ENCODE assay signal across 22 mouse cellular contexts in genomic region chr4:44685582-44685981, GRCm38 (mm10). TPM values are rescaled to one million over a fixed set of nuclear protein-coding genes. Genes with fewer than 3 reads are reported as not detected.
A peak's percentile ranks its signal among the peaks of the same experiment; 100 is the strongest.
DNase-seq lines count a peak whose midpoint lies in the region; ATAC-seq and TF ChIP-seq lines count a peak whose summit lies in the region.
"Had no signal": no experiment of that assay in that cellular context is flagged by ENCODE, and none has a peak within 500 bp of the region (broad histone marks: within the 10 kb centered on the region; RNA-seq: fewer than 3 reads in every experiment).

No protein-coding gene starts in this region.

- no peak for TF ChIP-seq EP300 in CH12.LX (IDR thresholded peaks at IDR 0.05; ENCODE audit: low read length)

- H3K36me3 ChIP-seq in testis, adult 2 months (ENCODE audit: control insufficient read depth, insufficient read depth, low read length), result no peaks in the 10 kb centered on the region
- H3K36me3 ChIP-seq in CH12.LX (replicated peaks in 1 of 2; ENCODE audit: control insufficient read depth in 1 of 2, insufficient read depth in 1 of 2, low read length in 1 of 2), result peaks cover 39 to 96% of the 10 kb centered on the region in 2 experiments
- no peaks in the 10 kb centered on the region for H3K36me3 ChIP-seq in neural tube, embryonic 15.5 days
- H3K36me3 ChIP-seq: embryonic facial prominence, embryonic 10.5 days; embryonic facial prominence, embryonic 12.5 days; forebrain, embryonic 15.5 days; G1E had no signal

- H3K79me2 ChIP-seq in CH12.LX (replicated peaks; ENCODE audit: control insufficient read depth, extremely low read depth, insufficient read depth, poor library complexity, severe bottlenecking), result peaks cover 5% of the 10 kb centered on the region; the same call in 1 of the 2 replicates

- H3K4me1 ChIP-seq in testis, adult 2 months (ENCODE audit: control insufficient read depth, insufficient read depth, low read length), result no peaks in the 10 kb centered on the region; the same call in 1 of the 2 replicates
- H3K4me1 ChIP-seq in CH12.LX (ENCODE audit: control insufficient read depth in 1 of 2, insufficient read depth in 2 of 2), result peaks cover 2 to 30% of the 10 kb centered on the region in 2 experiments; a peak in 3 of 4 replicates
- H3K4me1 ChIP-seq in neural tube, embryonic 15.5 days, result no peaks in the 10 kb centered on the region
- H3K4me1 ChIP-seq: embryonic facial prominence, embryonic 10.5 days; embryonic facial prominence, embryonic 12.5 days; forebrain, embryonic 13.5 days; forebrain, embryonic 15.5 days had no signal

- no peak for TF ChIP-seq CTCF in testis, adult 2 months (IDR thresholded peaks at IDR 0.05; ENCODE audit: control insufficient read depth, insufficient read depth, insufficient replicate concordance, low read depth, low read length)
- TF ChIP-seq CTCF in CH12.LX (conservative IDR thresholded peaks at IDR 0.05 in 1 of 2, IDR thresholded peaks at IDR 0.05 in 1 of 2; ENCODE audit: low read depth in 2 of 2, low read length in 2 of 2), result no peak

- H3K4me2 ChIP-seq in CH12.LX (ENCODE audit: insufficient read depth, low read depth, poor library complexity, severe bottlenecking), result no peak overlapping the region
- no peak overlapping the region for H3K4me2 ChIP-seq in neural tube, embryonic 15.5 days
- H3K4me2 ChIP-seq: embryonic facial prominence, embryonic 12.5 days; forebrain, embryonic 13.5 days; forebrain, embryonic 15.5 days had no signal

- peak overlapping the region; percentile 81 for H3K4me3 ChIP-seq in testis, adult 2 months (ENCODE audit: control insufficient read depth, low read depth, low read length)
- no peak overlapping the region for H3K4me3 ChIP-seq in CH12.LX (replicated peaks in 1 of 3; ENCODE audit: low read depth in 2 of 3, low read length in 2 of 3, poor library complexity in 1 of 3)
- no peak overlapping the region for H3K4me3 ChIP-seq in neural tube, embryonic 15.5 days (replicated peaks)
- H3K4me3 ChIP-seq: embryonic facial prominence, embryonic 10.5 days; embryonic facial prominence, embryonic 12.5 days; forebrain, embryonic 13.5 days; forebrain, embryonic 15.5 days had no signal

- no peak for ATAC-seq in neural tube, embryonic 15.5 days (ENCODE audit: low FRiP score)
- ATAC-seq: activated CD4-positive, CD25-positive, alpha-beta regulatory T cell, adult 4 months; CD4-positive, CD25-positive, alpha-beta regulatory T cell, adult 4 months; forebrain, embryonic 13.5 days; forebrain, embryonic 15.5 days; forebrain, postnatal 0 days; Patski had no signal

- in situ Hi-C loops in CH12.LX (cut with MboI; ENCODE audit: low pct_ligation_motif_present, low pct_unique_long_range_greater_than_20kb, low sequenced_read_pairs), result no loop called here

- no peaks in the 10 kb centered on the region for H3K27me3 ChIP-seq in testis, adult 2 months (ENCODE audit: control insufficient read depth, insufficient read depth, low read length)
- no peaks in the 10 kb centered on the region for H3K27me3 ChIP-seq in CH12.LX (replicated peaks)
- no peaks in the 10 kb centered on the region for H3K27me3 ChIP-seq in neural tube, embryonic 15.5 days (replicated peaks)
- H3K27me3 ChIP-seq: embryonic facial prominence, embryonic 12.5 days; forebrain, embryonic 13.5 days; forebrain, embryonic 15.5 days had no signal

- no peak for DNase-seq in testis, postnatal 14 days (ENCODE audit: low spot score)
- no peak for DNase-seq in CH12.LX (ENCODE audit: extremely low read depth)
- DNase-seq in heart, postnatal 10 days, result no peak
- DNase-seq: adrenal gland, adult 8-10 months; adrenal gland, postnatal 14 days; adrenal gland, postnatal 36 days; cerebellum, adult 11-12 months; cerebellum, adult 2 months; cerebellum, adult 9-10 months; cerebellum, postnatal 10 days; cerebellum, postnatal 25 days; forebrain, postnatal 0 days had no signal

- no peak overlapping the region for H3K9ac ChIP-seq in CH12.LX (ENCODE audit: insufficient read depth, low read depth)
- H3K9ac ChIP-seq in neural tube, embryonic 15.5 days (replicated peaks), result no peak overlapping the region
- H3K9ac ChIP-seq: embryonic facial prominence, embryonic 12.5 days; forebrain, embryonic 13.5 days; forebrain, embryonic 15.5 days; forebrain, postnatal 0 days had no signal

- H3K27ac ChIP-seq in testis, adult 2 months (ENCODE audit: control insufficient read depth, insufficient read depth, low read depth, low read length), result no peak overlapping the region
- no peak overlapping the region for H3K27ac ChIP-seq in CH12.LX (ENCODE audit: insufficient read depth, low read depth)
- no peak overlapping the region for H3K27ac ChIP-seq in neural tube, embryonic 15.5 days (replicated peaks)
- H3K27ac ChIP-seq: embryonic facial prominence, embryonic 10.5 days; embryonic facial prominence, embryonic 12.5 days; forebrain, embryonic 13.5 days; forebrain, embryonic 15.5 days had no signal

- no peak for TF ChIP-seq RAD21 in CH12.LX (IDR thresholded peaks at IDR 0.05; ENCODE audit: low read depth, low read length)

- no peak for TF ChIP-seq POLR2A in testis, adult 2 months (IDR thresholded peaks at IDR 0.05; ENCODE audit: control insufficient read depth, low read depth, low read length)
- no peak for TF ChIP-seq POLR2A in CH12.LX (IDR thresholded peaks at IDR 0.05; ENCODE audit: low read depth, low read length)

- WGBS in neural tube, embryonic 15.5 days, result 82% methylated on average over 6 of the region's 6 CpGs

- intact Hi-C loops in heart, postnatal 10 days (cut with DNase I), result no loop called here

- H3K9me3 ChIP-seq in CH12.LX (replicated peaks; ENCODE audit: low read length), result peaks cover 14% of the 10 kb centered on the region
- H3K9me3 ChIP-seq in neural tube, embryonic 15.5 days (replicated peaks), result no peaks in the 10 kb centered on the region
- H3K9me3 ChIP-seq: embryonic facial prominence, embryonic 10.5 days; embryonic facial prominence, embryonic 12.5 days; forebrain, embryonic 13.5 days; forebrain, embryonic 15.5 days; G1E had no signal

- dilution Hi-C loops in CH12.LX (cut with MboI; ENCODE audit: extremely low pct_ligation_motif_present, extremely low pct_unique_long_range_greater_than_20kb, low sequenced_read_pairs), result no loop called here

TF ChIP-seq in CH12.LX, 34 proteins besides CTCF, POLR2A, EP300 and RAD21:
- TF ChIP-seq ZC3H11A (IDR thresholded peaks at IDR 0.05; ENCODE audit: low read depth, low read length) (no peak), MAFK (IDR thresholded peaks at IDR 0.05; ENCODE audit: insufficient replicate concordance, low read length) (peak; percentile 72)

RNA-seq across cellular contexts. Expression of gene Pax5, which starts 24.7 kb away (rescaled TPM):
- 50.1 and 52.6 TPM in 2 replicates for polyA plus RNA-seq in testis, adult 2 months (2012; rRNA removed)
- 19.3 and 21.8 TPM in 2 replicates for total RNA-seq in CH12.LX (2012; rRNA removed)
- total RNA-seq in CH12.LX (2014; rRNA removed), result 12.7 and 13.5 TPM in 2 replicates
- polyA plus RNA-seq in CH12.LX (2012; ENCODE audit: insufficient read length, low read depth), result 47.4 and 57.4 TPM in 2 replicates
- 1 to 10 TPM; 1.1 to 1.2 TPM for total RNA-seq in heart, postnatal 10 days (2021)
- 0.86 and 1.2 TPM in 2 replicates for polyA plus RNA-seq in neural tube, embryonic 15.5 days (2015; fragmentation: Nextera tagmentation; extraction: Ambion mirVana)
- polyA plus RNA-seq: G1E, Patski had no signal

Comparison
In these comparisons a context has a peak if more than half of its experiments do, and no peak if none do; other contexts are left out.
1. RNA of gene Pax5, which starts 24.7 kb away (polyA plus RNA-seq): 47.4 to 57.4 TPM in CH12.LX and 50.1 to 52.6 TPM in testis, adult 2 months; 0.86 to 1.2 TPM in neural tube, embryonic 15.5 days; every median in the first group is over 10 times any median in the second.